Mouse (Mus musculus) hindbrain, postnatal 0 days (tissue): ENCODE results near the gene Usp3. TPM values are rescaled to one million over a fixed set of nuclear protein-coding genes. Genes with fewer than 3 reads are reported as not detected.

Source experiments
- ATAC-seq: fragments of 200-750 bp; cut with Nextera tagmentation; 2 replicates; pipeline ENCODE4 v1.8.0; 2017; ENCODE audit warnings: mild to moderate bottlenecking, moderate TSS enrichment, moderate library complexity
- DNase-seq: peaks from one replicate; pipeline ENCODE4 v3.0.0-alpha.2; 2015; ENCODE audit warnings: low spot score
- H3K27ac ChIP-seq: fragments of 300-500 bp; sonication (generic); 2 replicates; pipeline ENCODE4 v1.5.1; 2014; ENCODE audit warnings: mild to moderate bottlenecking
- H3K27me3 ChIP-seq: fragments of 300-500 bp; sonication (generic); 2 replicates; pipeline ENCODE4 v1.6.1; 2014; ENCODE audit warnings: low read length, mixed read lengths; ENCODE audit not compliant: insufficient read depth
- H3K36me3 ChIP-seq: fragments of 300-500 bp; sonication (generic); 2 replicates; pipeline ENCODE4 v1.6.1; 2014; ENCODE audit warnings: low read length, mixed read lengths; ENCODE audit not compliant: insufficient read depth
- H3K4me1 ChIP-seq: fragments of 300-500 bp; sonication (generic); 2 replicates; pipeline ENCODE4 v1.6.1; 2014; ENCODE audit warnings: antibody characterized with exemption, low read length, mixed read lengths; ENCODE audit not compliant: insufficient read depth
- H3K4me2 ChIP-seq: fragments of 300-500 bp; sonication (generic); 2 replicates; pipeline ENCODE4 v1.6.1; 2014; ENCODE audit warnings: low read depth, mild to moderate bottlenecking, low read length, moderate library complexity, mixed read lengths
- H3K4me3 ChIP-seq: fragments of 300-500 bp; sonication (generic); 2 replicates; pipeline ENCODE4 v1.5.1; 2014; ENCODE audit warnings: low read length
- H3K9ac ChIP-seq: fragments of 300-500 bp; sonication (generic); replicated peaks from 2 replicates; pipeline ENCODE4 v1.6.1; 2014; ENCODE audit warnings: mild to moderate bottlenecking, low read length, moderate library complexity, mixed read lengths
- H3K9me3 ChIP-seq: fragments of 300-500 bp; sonication (generic); 2 replicates; pipeline ENCODE4 v1.6.1; 2016; ENCODE audit warnings: low read length, mixed read lengths
- CTCF ChIP-seq: IDR thresholded peaks from 2 replicates; pipeline ENCODE4 v1.5.1; 2016; ENCODE audit warnings: antibody characterized with exemption, control low read depth, low read depth
- WGBS: fragments of 180-500 bp; shearing (Covaris S2); extraction: QIAGEN DNeasy Blood & Tissue Kit; methylation state at CpG from one replicate; pipeline ENCODE4 v1.1.7; 2014; 5-methylcytosine and 5-hydroxymethylcytosine counted together
- polyA plus RNA-seq: library from polyadenylated mRNA; unstranded; fragments of >200 nt; fragmentation: Nextera tagmentation; extraction: Ambion mirVana; gene quantifications from 2 replicates; pipeline ENCODE4 v1.2.1, GENCODE M21; 2015
- total RNA-seq: library from RNA; depleted of rRNA; stranded (reverse); fragments of >200 nt; gene quantifications from 2 replicates; pipeline ENCODE4 v1.2.3, GENCODE M21; 2014

The Usp3 gene
- total and polyA plus RNA-seq, 2 experiments from 2014 or later = 28.4 to 39.6 TPM

DNA sequence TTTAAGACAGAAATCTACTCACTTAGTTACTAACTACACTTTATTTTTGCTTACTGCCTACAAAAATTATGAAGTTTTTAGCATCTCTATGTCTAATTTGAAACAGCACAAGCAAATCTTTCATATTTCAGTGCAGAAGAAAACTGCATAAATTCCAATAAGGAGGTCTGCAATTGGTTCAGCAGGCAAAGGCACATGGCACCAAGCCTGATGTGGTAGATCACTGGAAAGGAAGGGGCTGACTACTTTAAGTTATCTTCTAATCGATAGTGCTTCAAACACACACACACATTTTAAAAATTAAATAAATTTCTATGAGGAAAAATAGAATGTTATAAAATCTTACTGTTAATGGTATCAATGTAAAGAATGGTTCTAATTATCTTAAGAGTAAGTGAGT lies 5.9 kb downstream of the Usp3 start:
- no peak overlapping the region for H3K9ac ChIP-seq
- WGBS = 90% methylated on average over 1 of the region's 1 CpGs
- no peak overlapping the region for H3K4me2 ChIP-seq
- no peaks in the 10 kb centered on the region for H3K27me3 ChIP-seq
- peaks cover 5% of the 10 kb centered on the region for H3K4me1 ChIP-seq
- no peak for DNase-seq
- no peaks in the 10 kb centered on the region for H3K36me3 ChIP-seq
- H3K9me3 ChIP-seq = no peaks in the 10 kb centered on the region
- ATAC-seq = no peak
- H3K27ac ChIP-seq = no peak overlapping the region
- no peak overlapping the region for H3K4me3 ChIP-seq
- TF ChIP-seq CTCF = no peak

DNA sequence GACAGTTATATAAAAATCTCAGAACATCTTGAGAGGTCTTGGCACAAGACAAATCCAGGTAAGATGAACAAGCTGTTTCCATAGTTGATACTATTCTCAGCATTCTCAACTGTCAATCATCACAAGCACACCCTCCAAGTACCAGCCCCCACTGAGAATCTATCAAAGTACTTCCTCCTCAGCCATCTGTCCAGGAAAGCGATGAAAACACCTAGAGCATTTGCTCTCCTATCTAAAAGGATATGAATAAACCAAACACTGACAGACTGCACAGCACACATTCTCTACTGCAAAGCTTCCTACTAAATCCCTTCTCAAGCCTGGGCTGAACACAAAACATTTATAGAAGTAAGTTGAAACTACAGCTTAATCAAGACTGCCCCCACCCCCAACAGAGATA lies 6.4 kb downstream of the Usp3 start:
- no peak for TF ChIP-seq CTCF
- Histone ChIP-seq H3K9me3 (no peaks in the 10 kb centered on the region), H3K27me3 (no peaks in the 10 kb centered on the region), H3K4me2 (no peak overlapping the region), H3K36me3 (no peaks in the 10 kb centered on the region), H3K27ac (no peak overlapping the region), H3K4me3 (no peak overlapping the region), H3K9ac (no peak overlapping the region), H3K4me1 (peaks cover 5% of the 10 kb centered on the region)
- DNase-seq (no peak), ATAC-seq (no peak)
- WGBS = 48% methylated on average over 1 of the region's 1 CpGs

DNA sequence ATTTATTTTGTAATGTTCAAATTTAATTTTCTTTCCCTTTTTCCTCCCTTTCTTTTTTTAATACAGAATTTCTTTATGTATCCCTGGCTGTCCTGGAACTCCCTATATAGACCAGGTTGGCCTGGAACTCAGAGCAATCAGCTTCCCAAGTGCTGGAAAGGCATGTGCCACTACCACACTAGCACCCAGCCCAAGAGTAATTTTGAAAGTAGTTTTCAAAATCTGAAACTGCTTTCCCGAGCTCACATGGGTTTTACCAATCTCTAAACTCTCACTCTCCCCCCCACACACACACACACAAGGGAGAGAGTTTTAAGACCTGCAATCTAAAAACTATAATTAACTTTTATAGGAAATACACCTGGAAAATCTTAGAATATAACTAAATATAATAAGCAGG lies 7.8 kb downstream of the Usp3 start:
- no peaks in the 10 kb centered on the region for H3K36me3 ChIP-seq
- no peak overlapping the region for H3K9ac ChIP-seq
- H3K27me3 ChIP-seq = no peaks in the 10 kb centered on the region
- no peak overlapping the region for H3K27ac ChIP-seq
- no peak overlapping the region for H3K4me3 ChIP-seq
- H3K4me1 ChIP-seq = no peaks in the 10 kb centered on the region
- ATAC-seq = no peak
- no peak for TF ChIP-seq CTCF
- 72% methylated on average over 1 of the region's 1 CpGs for WGBS
- no peak for DNase-seq
- no peak overlapping the region for H3K4me2 ChIP-seq
- H3K9me3 ChIP-seq = no peaks in the 10 kb centered on the region

DNA sequence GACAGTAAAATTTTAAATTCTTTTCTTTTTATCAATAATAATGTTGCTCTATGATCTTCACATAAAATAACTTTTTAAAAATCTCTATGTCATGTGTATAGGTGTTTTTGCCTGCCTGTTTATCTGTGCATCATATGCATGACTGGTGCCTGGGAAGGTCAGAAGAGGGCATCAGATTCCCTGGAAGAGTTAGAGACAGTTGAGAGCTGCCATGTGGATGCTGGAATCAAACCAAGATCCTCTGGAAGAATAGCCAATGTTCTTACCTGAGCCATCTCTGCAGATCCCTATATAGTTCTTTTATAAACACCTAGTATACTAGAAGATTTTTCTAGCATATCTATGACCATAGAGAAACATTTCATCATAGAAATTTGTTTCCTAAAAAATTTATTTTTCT lies 8.8 kb downstream of the Usp3 start:
- no peak overlapping the region for H3K9ac ChIP-seq
- DNase-seq = no peak
- no peak for TF ChIP-seq CTCF
- no peaks in the 10 kb centered on the region for H3K4me1 ChIP-seq
- no peak for ATAC-seq
- no peak overlapping the region for H3K4me3 ChIP-seq
- no peaks in the 10 kb centered on the region for H3K27me3 ChIP-seq
- no peaks in the 10 kb centered on the region for H3K36me3 ChIP-seq
- no peak overlapping the region for H3K27ac ChIP-seq
- H3K4me2 ChIP-seq = no peak overlapping the region
- H3K9me3 ChIP-seq = no peaks in the 10 kb centered on the region

DNA sequence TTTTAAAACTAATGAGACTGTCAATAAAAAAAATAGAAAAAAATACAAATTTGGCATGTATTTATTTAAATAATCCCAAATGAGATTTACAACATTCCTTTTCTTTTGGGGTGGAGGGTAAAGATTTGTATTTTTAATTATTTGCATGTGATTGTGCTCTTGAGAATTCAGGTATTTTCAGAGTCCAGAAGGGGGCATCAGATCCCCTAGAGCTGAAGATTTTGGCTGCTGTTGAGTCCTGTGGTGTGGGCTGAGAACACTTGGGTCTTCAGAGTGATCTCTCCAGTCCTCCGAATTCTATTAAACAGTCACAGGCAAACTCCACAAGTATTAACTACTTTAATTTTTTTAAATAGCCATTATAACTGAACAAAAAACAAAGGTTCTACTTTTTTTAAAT lies 9.7 kb downstream of the Usp3 start:
- Histone ChIP-seq H3K9me3 (no peaks in the 10 kb centered on the region), H3K9ac (no peak overlapping the region), H3K4me2 (no peak overlapping the region), H3K36me3 (no peaks in the 10 kb centered on the region), H3K27ac (no peak overlapping the region), H3K4me3 (no peak overlapping the region), H3K27me3 (no peaks in the 10 kb centered on the region), H3K4me1 (no peaks in the 10 kb centered on the region)
- no peak for ATAC-seq
- no peak for TF ChIP-seq CTCF
- WGBS = 98% methylated on average over 1 of the region's 1 CpGs
- DNase-seq = no peak

DNA sequence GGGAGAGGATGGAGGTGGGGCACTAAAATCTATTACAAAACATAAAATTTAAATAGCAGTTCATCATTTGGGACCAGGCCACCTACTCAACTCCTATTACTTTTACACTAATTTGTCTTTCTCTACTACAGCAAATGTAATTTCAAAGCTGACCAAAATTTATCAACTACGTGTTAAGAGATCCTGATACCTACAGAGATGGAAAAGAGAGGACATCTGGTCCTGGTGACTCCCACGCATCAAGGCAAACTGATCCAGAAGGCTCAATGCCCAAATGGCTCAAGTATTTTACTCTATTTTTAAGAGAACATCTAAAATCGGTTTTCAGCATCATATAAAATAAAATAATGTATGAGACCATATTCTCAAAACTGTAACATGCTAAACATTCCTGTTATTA lies 11.2 kb downstream of the Usp3 start:
- DNase-seq (no peak), ATAC-seq (no peak)
- Histone ChIP-seq H3K4me2 (no peak overlapping the region), H3K4me1 (no peaks in the 10 kb centered on the region), H3K27me3 (no peaks in the 10 kb centered on the region), H3K36me3 (no peaks in the 10 kb centered on the region), H3K27ac (no peak overlapping the region), H3K9me3 (no peaks in the 10 kb centered on the region), H3K9ac (no peak overlapping the region), H3K4me3 (no peak overlapping the region)
- no peak for TF ChIP-seq CTCF
- 80% methylated on average over 3 of the region's 3 CpGs for WGBS

DNA sequence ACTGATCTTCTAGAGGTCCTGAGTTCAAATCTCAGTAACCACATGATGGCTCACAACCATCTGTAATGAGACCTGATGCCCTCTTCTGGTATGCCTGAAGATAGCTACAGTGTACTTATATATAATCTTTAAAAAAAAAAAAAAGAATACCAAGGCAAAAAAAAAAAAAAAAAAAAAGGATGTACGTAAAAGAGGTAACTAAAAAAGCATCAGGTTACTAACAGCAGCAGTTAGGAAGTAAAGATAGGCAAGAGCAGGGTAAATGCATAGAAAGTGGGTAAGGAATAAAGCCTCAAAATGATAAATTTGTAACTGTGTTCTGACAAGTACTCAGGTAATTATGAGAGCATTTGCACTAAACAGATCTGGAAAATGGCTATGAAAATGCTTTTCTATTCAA lies 12.2 kb downstream of the Usp3 start:
- no peak overlapping the region for H3K4me3 ChIP-seq
- H3K36me3 ChIP-seq = no peaks in the 10 kb centered on the region
- DNase-seq = no peak
- no peak overlapping the region for H3K27ac ChIP-seq
- 100% methylated on average over 1 of the region's 1 CpGs for WGBS
- no peak for ATAC-seq
- no peak overlapping the region for H3K9ac ChIP-seq
- H3K4me1 ChIP-seq = no peaks in the 10 kb centered on the region
- no peak for TF ChIP-seq CTCF
- no peak overlapping the region for H3K4me2 ChIP-seq
- H3K9me3 ChIP-seq = no peaks in the 10 kb centered on the region
- no peaks in the 10 kb centered on the region for H3K27me3 ChIP-seq
